Mouse (Mus musculus): ENCODE measurements around the gene Pcbp3. TPM values are rescaled to one million over a fixed set of nuclear protein-coding genes. Genes with fewer than 3 reads are reported as not detected.

Gene Pcbp3
- total and polyA plus RNA-seq, 2 experiments from 2014 or later: 57.0 to 92.9 TPM

DNA sequence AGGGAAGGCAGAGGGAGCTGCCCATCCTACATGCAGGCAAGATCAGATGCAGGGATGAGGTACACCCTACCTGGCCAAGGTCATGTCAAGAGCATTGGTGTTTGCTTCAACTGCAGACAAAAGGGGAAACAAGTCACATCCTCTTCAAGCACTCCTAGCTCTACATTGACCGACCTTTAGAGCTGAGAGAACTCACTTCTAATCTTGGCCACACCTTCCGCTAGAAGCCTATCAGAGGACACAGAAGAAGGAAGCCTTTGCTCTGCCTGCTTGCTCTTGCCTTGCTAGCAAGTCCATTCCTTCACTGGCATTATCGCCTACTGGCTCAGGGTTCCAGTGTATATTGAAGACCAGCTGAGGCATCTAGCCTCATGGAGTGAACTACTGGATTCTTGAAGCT, 119.6 kb downstream of the Pcbp3 start:
- Histone ChIP-seq H3K9me3 (ENCODE audit: low read length) (no peaks in the 10 kb centered on the region), H3K27ac (no peak overlapping the region), H3K4me1 (ENCODE audit: insufficient read depth, low read length) (peaks cover 6% of the 10 kb centered on the region; the same call in 1 of the 2 replicates), H3K36me3 (ENCODE audit: insufficient read depth, low read length) (no peaks in the 10 kb centered on the region), H3K4me3 (ENCODE audit: low read length) (no peak overlapping the region), H3K4me2 (ENCODE audit: low read depth, low read length) (no peak overlapping the region), H3K27me3 (ENCODE audit: insufficient read depth, low read length) (no peaks in the 10 kb centered on the region), H3K9ac (replicated peaks; ENCODE audit: low read length) (no peak overlapping the region)
- WGBS: 96% methylated on average over 3 of the region's 3 CpGs
- ATAC-seq (no peak), DNase-seq (ENCODE audit: low spot score) (no peak)
- TF ChIP-seq CTCF (IDR thresholded peaks at IDR 0.05; ENCODE audit: low read depth): no peak

DNA sequence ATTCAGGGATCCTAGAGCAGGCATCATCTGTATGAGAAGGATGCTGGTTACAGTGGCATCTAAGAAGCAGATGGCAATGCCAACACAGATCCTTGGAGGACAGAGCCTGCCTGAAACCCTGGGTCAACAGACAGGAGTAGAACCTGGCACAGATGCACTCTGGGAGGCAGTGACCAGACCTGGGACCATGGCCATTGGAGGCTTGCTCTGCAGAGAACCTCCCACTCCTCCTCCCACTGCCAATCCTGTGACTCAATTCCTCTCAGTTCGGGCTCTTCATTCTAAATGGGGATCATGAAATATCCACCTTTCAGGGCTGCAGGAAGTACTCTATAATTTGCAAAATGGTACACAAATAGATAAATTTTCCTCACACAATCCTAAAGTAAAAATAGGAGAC, 120.5 kb downstream of the Pcbp3 start:
- no peaks in the 10 kb centered on the region for H3K36me3 ChIP-seq (ENCODE audit: insufficient read depth, low read length)
- no peak overlapping the region for H3K4me3 ChIP-seq (ENCODE audit: low read length)
- no peak overlapping the region for H3K4me2 ChIP-seq (ENCODE audit: low read depth, low read length)
- no peak overlapping the region for H3K9ac ChIP-seq (replicated peaks; ENCODE audit: low read length)
- TF ChIP-seq CTCF (IDR thresholded peaks at IDR 0.05; ENCODE audit: low read depth): no peak
- 90% methylated on average over 1 of the region's 1 CpGs for WGBS
- H3K27me3 ChIP-seq (ENCODE audit: insufficient read depth, low read length): no peaks in the 10 kb centered on the region
- DNase-seq (ENCODE audit: low spot score) (no peak), ATAC-seq (no peak)
- H3K27ac ChIP-seq: no peak overlapping the region
- H3K4me1 ChIP-seq (ENCODE audit: insufficient read depth, low read length): peaks cover 6% of the 10 kb centered on the region; the same call in 1 of the 2 replicates
- H3K9me3 ChIP-seq (ENCODE audit: low read length): no peaks in the 10 kb centered on the region

DNA sequence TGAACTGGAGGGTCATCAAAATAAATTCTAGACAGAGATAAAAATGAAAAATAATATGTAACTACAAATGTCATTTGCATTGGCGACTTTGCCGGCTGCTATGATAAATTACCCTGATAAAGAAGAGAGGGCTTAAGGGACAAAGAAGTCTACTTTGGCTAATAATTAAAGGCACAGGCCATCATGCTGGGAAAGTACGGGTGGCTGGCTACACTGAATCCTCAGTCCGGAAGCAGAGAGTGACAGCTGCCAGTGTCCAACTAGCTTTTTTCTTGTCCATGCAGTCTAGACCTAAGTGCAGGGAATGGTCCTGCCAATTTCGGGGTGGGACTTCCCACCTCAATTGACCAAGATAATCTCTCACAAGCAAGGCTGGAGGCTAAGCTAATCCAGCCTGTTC, 121.1 kb downstream of the Pcbp3 start:
- peaks cover 6% of the 10 kb centered on the region; the same call in 1 of the 2 replicates for H3K4me1 ChIP-seq (ENCODE audit: insufficient read depth, low read length)
- DNase-seq (ENCODE audit: low spot score) (peak; percentile 13), ATAC-seq (no peak)
- WGBS: 45% methylated on average over 5 of the region's 5 CpGs
- no peak overlapping the region for H3K4me2 ChIP-seq (ENCODE audit: low read depth, low read length)
- no peak overlapping the region for H3K4me3 ChIP-seq (ENCODE audit: low read length)
- no peak overlapping the region for H3K27ac ChIP-seq
- H3K9me3 ChIP-seq (ENCODE audit: low read length): no peaks in the 10 kb centered on the region
- H3K9ac ChIP-seq (replicated peaks; ENCODE audit: low read length): no peak overlapping the region
- H3K36me3 ChIP-seq (ENCODE audit: insufficient read depth, low read length): no peaks in the 10 kb centered on the region
- TF ChIP-seq CTCF (IDR thresholded peaks at IDR 0.05; ENCODE audit: low read depth): no peak
- no peaks in the 10 kb centered on the region for H3K27me3 ChIP-seq (ENCODE audit: insufficient read depth, low read length)

GRCm38 (mm10) chr10:76835497-76836357, 126.0 kb downstream of the Pcbp3 start:
- no peaks in the 10 kb centered on the region for H3K36me3 ChIP-seq (ENCODE audit: insufficient read depth, low read length)

DNA sequence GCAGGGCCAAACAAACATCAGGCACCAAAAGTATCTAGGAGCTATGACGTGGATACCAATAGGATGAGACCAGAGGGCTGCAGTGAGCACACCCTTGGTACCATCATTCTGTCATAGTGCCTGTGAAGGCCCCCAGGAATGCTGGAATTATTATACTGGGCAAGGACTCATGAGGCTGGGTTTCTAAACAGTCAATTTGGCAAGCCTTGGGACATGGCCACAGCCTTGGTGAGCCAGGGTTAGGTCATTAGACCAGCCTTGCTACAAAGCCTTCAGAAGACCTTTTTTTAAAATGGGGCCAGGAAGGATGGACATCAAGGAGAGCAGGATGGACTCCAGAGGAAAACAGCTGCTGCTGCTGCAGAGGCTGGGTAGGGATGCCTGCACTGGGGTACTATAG, 128.8 kb downstream of the Pcbp3 start:
- 83% methylated on average over 1 of the region's 1 CpGs for WGBS
- no peaks in the 10 kb centered on the region for H3K4me1 ChIP-seq (ENCODE audit: insufficient read depth, low read length)
- H3K9me3 ChIP-seq (ENCODE audit: low read length): no peaks in the 10 kb centered on the region
- no peaks in the 10 kb centered on the region for H3K27me3 ChIP-seq (ENCODE audit: insufficient read depth, low read length)
- no peaks in the 10 kb centered on the region for H3K36me3 ChIP-seq (ENCODE audit: insufficient read depth, low read length)
- no peak overlapping the region for H3K27ac ChIP-seq
- H3K4me2 ChIP-seq (ENCODE audit: low read depth, low read length): no peak overlapping the region
- H3K9ac ChIP-seq (replicated peaks; ENCODE audit: low read length): no peak overlapping the region
- no peak overlapping the region for H3K4me3 ChIP-seq (ENCODE audit: low read length)
- no peak for TF ChIP-seq CTCF (IDR thresholded peaks at IDR 0.05; ENCODE audit: low read depth)
- ATAC-seq: no peak
- no peak for DNase-seq (ENCODE audit: low spot score)

More at GRCm38 (mm10) chr10:76835497-76836357, 126.0 kb downstream of the Pcbp3 start:
- peak; percentile 100 for TF ChIP-seq CTCF (IDR thresholded peaks at IDR 0.05; ENCODE audit: low read depth)
- Histone ChIP-seq H3K9ac (replicated peaks; ENCODE audit: low read length) (no peak overlapping the region), H3K27ac (no peak overlapping the region; the same call in 1 of the 2 replicates), H3K4me1 (ENCODE audit: insufficient read depth, low read length) (no peaks in the 10 kb centered on the region), H3K9me3 (ENCODE audit: low read length) (no peaks in the 10 kb centered on the region), H3K27me3 (ENCODE audit: insufficient read depth, low read length) (no peaks in the 10 kb centered on the region), H3K4me3 (ENCODE audit: low read length) (no peak overlapping the region), H3K4me2 (ENCODE audit: low read depth, low read length) (no peak overlapping the region)
- 56% methylated on average over 14 of the region's 14 CpGs for WGBS
- ATAC-seq: peak; percentile 82
- peak; percentile 94 for DNase-seq (ENCODE audit: low spot score)

- 80% methylated on average over 2 of the region's 2 CpGs for WGBS
- Histone ChIP-seq H3K27ac (no peak overlapping the region), H3K9ac (replicated peaks; ENCODE audit: low read length) (no peak overlapping the region), H3K4me1 (ENCODE audit: insufficient read depth, low read length) (no peaks in the 10 kb centered on the region), H3K36me3 (ENCODE audit: insufficient read depth, low read length) (no peaks in the 10 kb centered on the region), H3K27me3 (ENCODE audit: insufficient read depth, low read length) (no peaks in the 10 kb centered on the region), H3K4me3 (ENCODE audit: low read length) (no peak overlapping the region), H3K9me3 (ENCODE audit: low read length) (no peaks in the 10 kb centered on the region), H3K4me2 (ENCODE audit: low read depth, low read length) (no peak overlapping the region)
- TF ChIP-seq CTCF (IDR thresholded peaks at IDR 0.05; ENCODE audit: low read depth): no peak
- ATAC-seq (no peak), DNase-seq (ENCODE audit: low spot score) (no peak)
Measured at GRCm38 (mm10) chr10:76831915-76832314, 129.8 kb downstream of the Pcbp3 start.

DNA sequence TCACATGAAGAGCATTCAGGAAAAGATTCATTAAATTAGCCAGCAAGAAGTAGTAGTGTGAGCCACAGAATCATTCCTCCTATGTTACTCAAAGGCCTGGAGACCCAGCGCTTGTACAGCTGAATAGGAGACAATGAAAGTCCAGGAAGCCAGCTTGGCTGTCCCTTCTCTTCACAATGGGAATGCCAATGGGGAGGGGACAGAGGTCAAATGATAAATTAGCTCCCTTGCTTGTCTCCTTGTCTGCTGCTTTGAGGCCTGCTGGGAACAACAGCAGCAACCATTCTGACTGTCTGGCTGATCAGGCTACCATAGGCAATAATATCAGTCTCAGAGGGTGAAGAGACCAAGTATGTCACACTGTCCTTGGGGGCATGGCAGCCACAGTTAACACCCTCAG, 130.5 kb downstream of the Pcbp3 start:
- DNase-seq (ENCODE audit: low spot score) (no peak), ATAC-seq (no peak)
- H3K9ac ChIP-seq (replicated peaks; ENCODE audit: low read length): no peak overlapping the region
- no peaks in the 10 kb centered on the region for H3K4me1 ChIP-seq (ENCODE audit: insufficient read depth, low read length)
- H3K4me2 ChIP-seq (ENCODE audit: low read depth, low read length): no peak overlapping the region
- H3K36me3 ChIP-seq (ENCODE audit: insufficient read depth, low read length): no peaks in the 10 kb centered on the region
- TF ChIP-seq CTCF (IDR thresholded peaks at IDR 0.05; ENCODE audit: low read depth): no peak
- WGBS: 24% methylated on average over 1 of the region's 1 CpGs
- H3K27me3 ChIP-seq (ENCODE audit: insufficient read depth, low read length): no peaks in the 10 kb centered on the region
- H3K27ac ChIP-seq: no peak overlapping the region
- no peaks in the 10 kb centered on the region for H3K9me3 ChIP-seq (ENCODE audit: low read length)
- no peak overlapping the region for H3K4me3 ChIP-seq (ENCODE audit: low read length)
